Mouse (Mus musculus) limb, embryonic 13.5 days (tissue): Measurements from ENCODE around the gene Rtl8c. TPM values are rescaled to one million over a fixed set of nuclear protein-coding genes. Genes with fewer than 3 reads are reported as not detected.
A peak's percentile ranks its signal among the peaks of the same experiment; 100 is the strongest.
"Not testable (repeated sequence)": the region's sequence is repeated elsewhere in the genome, so short reads cannot be mapped to it uniquely, and the experiment has no call there.

Experiments
- ATAC-seq: fragments of 200-750 bp; cut with Nextera tagmentation; 2 replicates; pipeline ENCODE4 v1.8.0; 2017; ENCODE audit warnings: low read depth, moderate number of reproducible peaks, moderate TSS enrichment; ENCODE audit not compliant: low FRiP score
- H3K27ac ChIP-seq: fragments of 300-500 bp; sonication (generic); 2 replicates; pipeline ENCODE4 v1.5.1; 2015; ENCODE audit warnings: inconsistent platforms, mild to moderate bottlenecking, moderate library complexity
- H3K27me3 ChIP-seq: fragments of 300-500 bp; sonication (generic); 2 replicates; pipeline ENCODE4 v1.6.1; 2015; ENCODE audit warnings: mild to moderate bottlenecking, inconsistent platforms
- H3K36me3 ChIP-seq: fragments of 300-500 bp; sonication (generic); 2 replicates; pipeline ENCODE4 v1.6.1; 2015; ENCODE audit warnings: inconsistent platforms, mild to moderate bottlenecking, moderate library complexity
- H3K4me1 ChIP-seq: fragments of 300-500 bp; sonication (generic); 2 replicates; pipeline ENCODE4 v1.6.1; 2015; ENCODE audit warnings: inconsistent platforms
- H3K4me2 ChIP-seq: fragments of 300-500 bp; sonication (generic); replicated peaks from 2 replicates; pipeline ENCODE4 v1.6.1; 2015; ENCODE audit warnings: inconsistent platforms, mild to moderate bottlenecking, moderate library complexity
- H3K4me3 ChIP-seq: fragments of 300-500 bp; sonication (generic); 2 replicates; pipeline ENCODE4 v1.5.1; 2015; ENCODE audit warnings: moderate library complexity, mild to moderate bottlenecking, inconsistent platforms
- H3K9ac ChIP-seq: fragments of 300-500 bp; sonication (generic); 2 replicates; pipeline ENCODE4 v1.6.1; 2015; ENCODE audit warnings: mild to moderate bottlenecking, inconsistent platforms
- H3K9me3 ChIP-seq: fragments of 300-500 bp; sonication (generic); 2 replicates; pipeline ENCODE4 v1.6.1; 2016; ENCODE audit warnings: inconsistent platforms
- WGBS: fragments of 180-500 bp; shearing (Covaris S2); methylation state at CpG from one replicate; pipeline ENCODE4 v1.1.7; 2015; 5-methylcytosine and 5-hydroxymethylcytosine counted together
- polyA plus RNA-seq: library from polyadenylated mRNA; unstranded; fragments of >200 nt; fragmentation: Nextera tagmentation; extraction: Ambion mirVana; gene quantifications from 2 replicates; pipeline ENCODE4 v1.2.1, GENCODE M21; 2015

The Rtl8c gene
- polyA plus RNA-seq, 1 experiment from 2014 or later, result 52.9 TPM

DNA sequence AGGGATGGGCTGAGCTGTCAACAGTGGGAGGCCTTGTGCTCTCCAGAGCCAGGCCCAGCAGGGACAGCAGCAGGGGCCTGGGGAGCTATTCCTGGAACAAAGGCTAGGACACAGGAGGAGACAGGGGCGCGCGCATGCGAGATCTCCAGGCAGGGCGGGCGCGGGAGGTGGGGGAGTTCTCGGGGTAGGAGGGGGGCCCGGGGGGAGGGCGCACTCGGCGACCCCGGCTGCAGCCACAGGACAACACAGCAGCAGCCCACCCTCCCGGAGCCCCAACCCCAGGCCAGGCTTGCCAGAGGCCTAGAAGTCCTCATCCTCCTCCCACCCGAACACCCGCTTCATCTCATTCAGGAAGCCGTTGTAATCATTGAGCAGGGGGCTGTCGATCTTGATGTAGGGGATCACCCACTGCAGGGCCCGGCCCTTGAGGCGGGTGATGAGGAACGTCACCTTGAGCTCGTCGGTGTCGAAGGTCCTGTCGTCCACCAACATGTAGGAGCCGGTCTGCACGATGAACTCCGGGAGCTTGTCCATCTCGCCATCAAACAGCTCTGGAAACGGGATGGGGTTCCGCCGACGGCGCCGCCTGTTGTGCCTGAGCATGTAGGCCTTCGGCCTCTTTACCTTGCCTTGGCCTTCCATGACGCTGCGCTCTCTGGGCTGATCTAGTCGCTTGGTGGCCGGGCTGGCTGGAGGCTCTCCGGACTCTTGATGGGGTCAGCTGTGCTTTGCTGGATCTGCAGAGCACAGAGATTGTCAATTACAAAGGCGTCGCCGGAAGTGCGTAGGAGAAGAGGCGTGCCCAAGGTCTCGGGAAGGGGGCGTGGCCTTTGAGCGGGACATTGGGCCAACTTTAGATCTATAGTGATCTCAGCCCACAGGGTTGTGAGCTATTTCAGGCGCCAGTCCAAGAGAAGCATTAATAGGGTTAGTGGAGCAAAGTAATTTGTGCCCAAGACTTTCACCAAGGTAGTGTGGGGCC is 35.4 kb downstream of the Rtl8c start, which contains the start of gene Rtl8a:
TSS of gene Rtl8a (minus strand) at position 703 of the 982 bp plus-strand sequence.
- H3K9me3 ChIP-seq, H3K36me3 ChIP-seq, H3K9ac ChIP-seq, H3K27me3 ChIP-seq, H3K4me1 ChIP-seq: not testable (repeated sequence)
- peak; percentile 96 for ATAC-seq
- peak within 1 kb of the TSS; percentile 52 for H3K4me2 ChIP-seq
- H3K4me3 ChIP-seq, result peak within 1 kb of the TSS; percentile 39
- peak within 1 kb of the TSS; percentile 22; the same call in 1 of the 2 replicates for H3K27ac ChIP-seq
- WGBS, result 12% methylated on average over 14 of the region's 50 CpGs

- no peaks in the 10 kb centered on the region for H3K27me3 ChIP-seq
- H3K4me3 ChIP-seq, result no peak overlapping the region
- no peak overlapping the region for H3K4me2 ChIP-seq
- WGBS, result 78% methylated on average over 6 of the region's 6 CpGs
- no peak for ATAC-seq
- H3K27ac ChIP-seq, result no peak overlapping the region
- H3K36me3 ChIP-seq, result no peaks in the 10 kb centered on the region
- no peak overlapping the region for H3K9ac ChIP-seq
- H3K4me1 ChIP-seq, result no peaks in the 10 kb centered on the region
- H3K9me3 ChIP-seq, result no peaks in the 10 kb centered on the region
These were observed 38.1 kb downstream of the Rtl8c start for GRCm38 (mm10) chrX:53645885-53646284.

GRCm38 (mm10) chrX:53652917-53653316 is 45.1 kb downstream of the Rtl8c start:
- 63% methylated on average over 4 of the region's 4 CpGs for WGBS
- not testable (repeated sequence) for H3K9ac ChIP-seq, H3K36me3 ChIP-seq, H3K9me3 ChIP-seq, H3K4me3 ChIP-seq, H3K4me1 ChIP-seq, H3K4me2 ChIP-seq, H3K27me3 ChIP-seq, H3K27ac ChIP-seq, ATAC-seq

Other genes with a start within 250 kb of the Rtl8c start
- 55.5 and 57.4 TPM in 2 replicates for gene Mospd1, start 237.5 kb upstream of the Rtl8c start, polyA plus RNA-seq
- not detected in 2 replicates for gene Etd, start 173.1 kb upstream of the Rtl8c start, polyA plus RNA-seq
- gene Gm14597, start 947 bp downstream of the Rtl8c start, polyA plus RNA-seq, result not detected in 2 replicates
- gene Rtl8a, start 35.6 kb downstream of the Rtl8c start, polyA plus RNA-seq, result 63.1 and 68.3 TPM in 2 replicates
- gene Rtl8b, start 62.4 kb downstream of the Rtl8c start, polyA plus RNA-seq, result 59.8 and 62.5 TPM in 2 replicates
- 0.52 and 0.62 TPM in 2 replicates for gene 4930502E18Rik, start 116.8 kb downstream of the Rtl8c start, polyA plus RNA-seq
- gene 1700013H16Rik, start 149.8 kb downstream of the Rtl8c start, polyA plus RNA-seq, result not detected in 2 replicates
- gene Zfp36l3, start 168.4 kb downstream of the Rtl8c start, polyA plus RNA-seq, result not detected in 2 replicates
- gene Xlr, start 189.7 kb downstream of the Rtl8c start, polyA plus RNA-seq, result 0.74 and 1.1 TPM in 2 replicates